Mouse (Mus musculus): ENCODE measurements around the gene Frmd4a.

GRCm38 (mm10) chr2:4511080-4511386 lies 493.5 kb downstream of the Frmd4a start:
- TF ChIP-seq CTCF (IDR thresholded peaks at IDR 0.05; ENCODE audit: insufficient read depth, low read length) (no peak), POLR2A (IDR thresholded peaks at IDR 0.05; ENCODE audit: borderline replicate concordance, extremely low read depth, low read depth, low read length) (no peak)
